Mouse (Mus musculus) limb, embryonic 10.5 days (tissue): Measurements from ENCODE around the gene Gad1. TPM values are rescaled to one million over a fixed set of nuclear protein-coding genes. Genes with fewer than 3 reads are reported as not detected.
"Not testable (repeated sequence)": the region's sequence is repeated elsewhere in the genome, so short reads cannot be mapped to it uniquely, and the experiment has no call there.

Source experiments
- DNase-seq: peaks from one replicate; pipeline ENCODE4 v3.0.0-alpha.2; 2017; ENCODE audit warnings: low spot score
- H3K27ac ChIP-seq: fragments of 300-500 bp; sonication (generic); 2 replicates; pipeline ENCODE4 v1.5.1; 2016; ENCODE audit warnings: mild to moderate bottlenecking
- H3K27me3 ChIP-seq: fragments of 300-500 bp; sonication (generic); 2 replicates; pipeline ENCODE4 v1.6.1; 2016; ENCODE audit warnings: low read depth, mild to moderate bottlenecking; ENCODE audit not compliant: poor library complexity, severe bottlenecking
- H3K36me3 ChIP-seq: fragments of 300-500 bp; sonication (generic); 2 replicates; pipeline ENCODE4 v1.6.1; 2016; ENCODE audit warnings: mild to moderate bottlenecking, moderate library complexity
- H3K4me1 ChIP-seq: fragments of 300-500 bp; sonication (generic); 2 replicates; pipeline ENCODE4 v1.6.1; 2016
- H3K4me3 ChIP-seq: fragments of 300-500 bp; sonication (generic); 2 replicates; pipeline ENCODE4 v1.5.1; 2016; ENCODE audit warnings: mild to moderate bottlenecking, moderate library complexity
- H3K9me3 ChIP-seq: fragments of 300-500 bp; sonication (generic); replicated peaks from 2 replicates; pipeline ENCODE4 v1.6.1; 2016; ENCODE audit warnings: mild to moderate bottlenecking
- WGBS: fragments of 180-500 bp; shearing (Covaris S2); methylation state at CpG from one replicate; pipeline ENCODE4 v1.1.7; 2016; 5-methylcytosine and 5-hydroxymethylcytosine counted together
- polyA plus RNA-seq: library from polyadenylated mRNA; unstranded; fragments of >200 nt; fragmentation: Nextera tagmentation; extraction: Ambion mirVana; gene quantifications from 2 replicates; pipeline ENCODE4 v1.2.1, GENCODE M21; 2016

The Gad1 gene
- polyA plus RNA-seq = 0.30 and 0.40 TPM in 2 replicates

GRCm38 (mm10) chr2:70552772-70553171 lies at the start of gene Gad1:
Gene Gad1 (plus strand): TSS chr2:70553072.
- no peaks in the 10 kb centered on the region for H3K27me3 ChIP-seq
- H3K9me3 ChIP-seq = no peaks in the 10 kb centered on the region
- 68% methylated on average over 4 of the region's 4 CpGs for WGBS
- H3K4me3 ChIP-seq = no peak within 1 kb of the TSS
- no peak for DNase-seq
- no peaks in the 10 kb centered on the region for H3K4me1 ChIP-seq
- H3K27ac ChIP-seq = no peak within 1 kb of the TSS
- no peaks in the 10 kb centered on the region for H3K36me3 ChIP-seq

GRCm38 (mm10) chr2:70503436-70503835 lies 49.4 kb upstream of the Gad1 start:
- Histone ChIP-seq H3K36me3 (no peaks in the 10 kb centered on the region), H3K4me3 (no peak overlapping the region), H3K9me3 (no peaks in the 10 kb centered on the region), H3K4me1 (peaks cover 4% of the 10 kb centered on the region), H3K27me3 (0 out of 2 replicates have a peak, but pooled peaks cover 8% of the 10 kb centered on the region), H3K27ac (no peak overlapping the region)
- no peak for DNase-seq
- 87% methylated on average over 10 of the region's 10 CpGs for whole genome bisulfite sequencing

GRCm38 (mm10) chr2:70505229-70505628 lies 47.6 kb upstream of the Gad1 start:
- DNase-seq = no peak
- no peaks in the 10 kb centered on the region for H3K36me3 ChIP-seq
- H3K27me3 ChIP-seq = peaks cover 16% of the 10 kb centered on the region
- H3K4me1 ChIP-seq = peaks cover 13% of the 10 kb centered on the region
- H3K27ac ChIP-seq = no peak overlapping the region
- 44% methylated on average over 1 of the region's 1 CpGs for WGBS
- H3K9me3 ChIP-seq = no peaks in the 10 kb centered on the region
- H3K4me3 ChIP-seq = no peak overlapping the region

GRCm38 (mm10) chr2:70505896-70506295 lies 47.0 kb upstream of the Gad1 start:
- H3K4me3 ChIP-seq = no peak overlapping the region
- WGBS = 34% methylated on average over 4 of the region's 4 CpGs
- peaks cover 19% of the 10 kb centered on the region for H3K27me3 ChIP-seq
- H3K36me3 ChIP-seq = no peaks in the 10 kb centered on the region
- no peak for DNase-seq
- H3K9me3 ChIP-seq = no peaks in the 10 kb centered on the region
- peaks cover 13% of the 10 kb centered on the region for H3K4me1 ChIP-seq
- H3K27ac ChIP-seq = no peak overlapping the region

GRCm38 (mm10) chr2:70506372-70506771 lies 46.5 kb upstream of the Gad1 start:
- H3K4me1 ChIP-seq = peaks cover 13% of the 10 kb centered on the region
- H3K4me3 ChIP-seq = no peak overlapping the region
- no peaks in the 10 kb centered on the region for H3K9me3 ChIP-seq
- H3K36me3 ChIP-seq = no peaks in the 10 kb centered on the region
- 72% methylated on average over 2 of the region's 2 CpGs for WGBS
- no peak for DNase-seq
- H3K27ac ChIP-seq = no peak overlapping the region
- H3K27me3 ChIP-seq = peaks cover 19% of the 10 kb centered on the region

- peaks cover 19% of the 10 kb centered on the region for H3K27me3 ChIP-seq
- WGBS = 27% methylated on average over 10 of the region's 10 CpGs
- H3K27ac ChIP-seq = peak within 1 kb of the TSS; percentile 85
- H3K4me3 ChIP-seq = peak within 1 kb of the TSS; percentile 67
- DNase-seq = no peak
- peaks cover 13% of the 10 kb centered on the region for H3K4me1 ChIP-seq
- no peaks in the 10 kb centered on the region for H3K9me3 ChIP-seq
- H3K36me3 ChIP-seq = no peaks in the 10 kb centered on the region
These were observed 44.4 kb upstream of the Gad1 start, which contains the start of gene Erich2 for GRCm38 (mm10) chr2:70508496-70508895. Gene Erich2 (plus strand): TSS chr2:70508819.

- no peaks in the 10 kb centered on the region for H3K9me3 ChIP-seq
- DNase-seq = peak; percentile 91
- H3K27ac ChIP-seq = peak overlapping the region; percentile 85
- peaks cover 19% of the 10 kb centered on the region for H3K27me3 ChIP-seq
- under 1% methylated on average over 56 of the region's 56 CpGs for WGBS
- H3K4me3 ChIP-seq = peak overlapping the region; percentile 67
- H3K4me1 ChIP-seq = peaks cover 13% of the 10 kb centered on the region
- no peaks in the 10 kb centered on the region for H3K36me3 ChIP-seq
These were observed 43.7 kb upstream of the Gad1 start for GRCm38 (mm10) chr2:70509021-70509632.

GRCm38 (mm10) chr2:70538283-70538682 lies 14.6 kb upstream of the Gad1 start:
- H3K27ac ChIP-seq, H3K4me1 ChIP-seq, H3K4me3 ChIP-seq, H3K9me3 ChIP-seq, H3K36me3 ChIP-seq, H3K27me3 ChIP-seq: not testable (repeated sequence)
- peak; percentile 60 for DNase-seq
- 49% methylated on average over 7 of the region's 7 CpGs for WGBS

- H3K36me3 ChIP-seq = no peaks in the 10 kb centered on the region
- H3K9me3 ChIP-seq = no peaks in the 10 kb centered on the region
- no peak overlapping the region for H3K4me3 ChIP-seq
- WGBS = 68% methylated on average over 6 of the region's 6 CpGs
- H3K27me3 ChIP-seq = no peaks in the 10 kb centered on the region
- no peak overlapping the region for H3K27ac ChIP-seq
- no peaks in the 10 kb centered on the region for H3K4me1 ChIP-seq
- no peak for DNase-seq
These were observed 2.2 kb upstream of the Gad1 start for GRCm38 (mm10) chr2:70550671-70551070.

GRCm38 (mm10) chr2:70551446-70551845 lies 1.4 kb upstream of the Gad1 start:
- H3K4me3 ChIP-seq = no peak overlapping the region
- H3K27ac ChIP-seq = no peak overlapping the region
- no peaks in the 10 kb centered on the region for H3K36me3 ChIP-seq
- WGBS = 83% methylated on average over 2 of the region's 2 CpGs
- H3K27me3 ChIP-seq = no peaks in the 10 kb centered on the region
- no peak for DNase-seq
- no peaks in the 10 kb centered on the region for H3K4me1 ChIP-seq
- H3K9me3 ChIP-seq = no peaks in the 10 kb centered on the region

GRCm38 (mm10) chr2:70552067-70552598 lies 739 bp upstream of the Gad1 start:
- H3K9me3 ChIP-seq = no peaks in the 10 kb centered on the region
- no peak overlapping the region for H3K27ac ChIP-seq
- no peak for DNase-seq
- H3K27me3 ChIP-seq = no peaks in the 10 kb centered on the region
- no peak overlapping the region for H3K4me3 ChIP-seq
- WGBS = 84% methylated on average over 15 of the region's 15 CpGs
- no peaks in the 10 kb centered on the region for H3K4me1 ChIP-seq
- no peaks in the 10 kb centered on the region for H3K36me3 ChIP-seq

- Histone ChIP-seq H3K9me3 (no peaks in the 10 kb centered on the region), H3K4me3 (no peak overlapping the region), H3K4me1 (no peaks in the 10 kb centered on the region), H3K27me3 (peaks cover 6% of the 10 kb centered on the region), H3K36me3 (no peaks in the 10 kb centered on the region), H3K27ac (no peak overlapping the region)
- DNase-seq = no peak
- WGBS = 74% methylated on average over 3 of the region's 3 CpGs
These were observed 954 bp downstream of the Gad1 start for GRCm38 (mm10) chr2:70553826-70554225.

GRCm38 (mm10) chr2:70558112-70558842 lies 5.4 kb downstream of the Gad1 start:
- Histone ChIP-seq H3K4me3 (no peak overlapping the region), H3K27me3 (peaks cover 51% of the 10 kb centered on the region), H3K36me3 (no peaks in the 10 kb centered on the region), H3K27ac (no peak overlapping the region), H3K9me3 (no peaks in the 10 kb centered on the region), H3K4me1 (peaks cover 24% of the 10 kb centered on the region)
- 8% methylated on average over 18 of the region's 18 CpGs for WGBS
- DNase-seq = peak; percentile 89
